Mouse (Mus musculus) bone marrow macrophage, adult 2 months (primary cell): ENCODE measurements around the gene Sirpa. TPM values are rescaled to one million over a fixed set of nuclear protein-coding genes. Genes with fewer than 3 reads are reported as not detected.

ENCODE experiments used
- H3K27ac ChIP-seq: 2 replicates; pipeline ENCODE4 v1.5.1; 2012; ENCODE audit warnings: low read depth, low read length; ENCODE audit not compliant: insufficient read depth
- H3K4me1 ChIP-seq: 2 replicates; pipeline ENCODE4 v1.6.1; 2012; ENCODE audit warnings: low read length; ENCODE audit not compliant: control insufficient read depth, insufficient read depth
- H3K4me3 ChIP-seq: 2 replicates; pipeline ENCODE4 v1.5.1; 2012; ENCODE audit warnings: mild to moderate bottlenecking, low read length, moderate library complexity; ENCODE audit not compliant: insufficient read depth
- CTCF ChIP-seq: IDR thresholded peaks from 2 replicates; pipeline ENCODE4 v1.5.1; 2012; ENCODE audit warnings: low read depth, mild to moderate bottlenecking, low read length, moderate library complexity
- POLR2A ChIP-seq: IDR thresholded peaks from 2 replicates; pipeline ENCODE4 v1.6.1; 2012; ENCODE audit warnings: mild to moderate bottlenecking, low read depth, low read length, borderline replicate concordance
- polyA plus RNA-seq: library from polyadenylated mRNA; stranded (reverse); fragments of >200 nt; gene quantifications from 2 replicates; pipeline ENCODE4 v1.2.4, GENCODE M21; 2012; ENCODE audit not compliant: missing spikeins, insufficient read depth, insufficient read length

The Sirpa gene
- polyA plus RNA-seq, 1 experiment, result 1,400 TPM

- H3K4me1 ChIP-seq, result peaks cover 65% of the 10 kb centered on the region
- no peak overlapping the region for H3K4me3 ChIP-seq
- TF ChIP-seq CTCF (no peak), POLR2A (no peak)
- no peak overlapping the region for H3K27ac ChIP-seq
Observed at GRCm38 (mm10) chr2:129605816-129606215, 13.2 kb downstream of the Sirpa start.

- no peak for TF ChIP-seq CTCF
- TF ChIP-seq POLR2A, result no peak
- H3K4me3 ChIP-seq, result no peak overlapping the region
- no peak overlapping the region for H3K27ac ChIP-seq
- peaks cover 60% of the 10 kb centered on the region for H3K4me1 ChIP-seq
Observed at GRCm38 (mm10) chr2:129606269-129606668, 13.6 kb downstream of the Sirpa start.

GRCm38 (mm10) chr2:129606899-129607298 lies 14.3 kb downstream of the Sirpa start:
- TF ChIP-seq POLR2A (no peak), CTCF (no peak)
- H3K4me1 ChIP-seq, result peaks cover 56% of the 10 kb centered on the region
- H3K27ac ChIP-seq, result no peak overlapping the region
- no peak overlapping the region for H3K4me3 ChIP-seq

GRCm38 (mm10) chr2:129613971-129614370 lies 21.3 kb downstream of the Sirpa start:
- Histone ChIP-seq H3K27ac (no peak overlapping the region), H3K4me1 (peaks cover 6% of the 10 kb centered on the region), H3K4me3 (no peak overlapping the region)
- TF ChIP-seq POLR2A (no peak), CTCF (no peak)

- H3K27ac ChIP-seq, result no peak overlapping the region
- TF ChIP-seq CTCF, result no peak
- TF ChIP-seq POLR2A, result no peak
- H3K4me3 ChIP-seq, result no peak overlapping the region
- peaks cover 2% of the 10 kb centered on the region; the same call in 1 of the 2 replicates for H3K4me1 ChIP-seq
Observed at GRCm38 (mm10) chr2:129614482-129615185, 22.0 kb downstream of the Sirpa start.

GRCm38 (mm10) chr2:129620148-129620547 lies 27.5 kb downstream of the Sirpa start:
- no peak overlapping the region for H3K27ac ChIP-seq
- TF ChIP-seq CTCF, result no peak
- no peak for TF ChIP-seq POLR2A

GRCm38 (mm10) chr2:129620881-129621280 lies 28.2 kb downstream of the Sirpa start:
- no peak overlapping the region for H3K27ac ChIP-seq
- H3K4me3 ChIP-seq, result no peak overlapping the region
- TF ChIP-seq CTCF (no peak), POLR2A (no peak)
- H3K4me1 ChIP-seq, result peaks cover 34% of the 10 kb centered on the region

More at GRCm38 (mm10) chr2:129620148-129620547, 27.5 kb downstream of the Sirpa start:
- H3K4me1 ChIP-seq, result peaks cover 27% of the 10 kb centered on the region
- H3K4me3 ChIP-seq, result no peak overlapping the region

GRCm38 (mm10) chr2:129621654-129622490 lies 29.2 kb downstream of the Sirpa start:
- H3K27ac ChIP-seq, result no peak overlapping the region
- peaks cover 35% of the 10 kb centered on the region for H3K4me1 ChIP-seq
- TF ChIP-seq CTCF, result no peak
- no peak for TF ChIP-seq POLR2A
- no peak overlapping the region for H3K4me3 ChIP-seq

GRCm38 (mm10) chr2:129622918-129623317 lies 30.3 kb downstream of the Sirpa start:
- no peak overlapping the region for H3K27ac ChIP-seq
- H3K4me1 ChIP-seq, result peaks cover 39% of the 10 kb centered on the region
- no peak overlapping the region for H3K4me3 ChIP-seq
- TF ChIP-seq POLR2A (no peak), CTCF (no peak)

- no peak overlapping the region for H3K27ac ChIP-seq
- no peak overlapping the region for H3K4me3 ChIP-seq
- H3K4me1 ChIP-seq, result peaks cover 47% of the 10 kb centered on the region
- TF ChIP-seq CTCF (no peak), POLR2A (no peak)
Observed at GRCm38 (mm10) chr2:129623771-129624170, 31.1 kb downstream of the Sirpa start.
